Mouse (Mus musculus) spleen, adult 2 months (tissue): ENCODE data around the gene Gtf2h3.

Experiments
- CTCF ChIP-seq: fragments of 200-500 bp; IDR thresholded peaks from 2 replicates; pipeline ENCODE4 v1.5.1; 2011; ENCODE audit warnings: mild to moderate bottlenecking, inconsistent platforms; ENCODE audit not compliant: insufficient read depth, insufficient read length, insufficient replicate concordance; ENCODE audit errors: extremely low read depth
- POLR2A ChIP-seq: fragments of 200-500 bp; IDR thresholded peaks from 2 replicates; pipeline ENCODE4 v1.6.1; 2011; ENCODE audit warnings: low read depth, low read length, inconsistent platforms

- TF ChIP-seq CTCF (no peak), POLR2A (no peak)
Measured at GRCm38 (mm10) chr5:124636139-124636538, 57.2 kb downstream of the Gtf2h3 start.
